Mouse (Mus musculus) neural tube, embryonic 12.5 days (tissue): ENCODE measurements around the gene B4galt5. TPM values are rescaled to one million over a fixed set of nuclear protein-coding genes. Genes with fewer than 3 reads are reported as not detected.

Experiments used
- ATAC-seq: fragments of 200-750 bp; cut with Nextera tagmentation; 2 replicates; pipeline ENCODE4 v1.8.0; 2017; ENCODE audit warnings: low read depth, mild to moderate bottlenecking, moderate TSS enrichment, moderate library complexity; ENCODE audit not compliant: low FRiP score
- H3K27ac ChIP-seq: fragments of 300-500 bp; sonication (generic); 2 replicates; pipeline ENCODE4 v1.5.1; 2016
- H3K27me3 ChIP-seq: fragments of 300-500 bp; sonication (generic); replicated peaks from 2 replicates; pipeline ENCODE4 v1.6.1; 2016; ENCODE audit warnings: mild to moderate bottlenecking
- H3K36me3 ChIP-seq: fragments of 300-500 bp; sonication (generic); 2 replicates; pipeline ENCODE4 v1.6.1; 2016; ENCODE audit warnings: mild to moderate bottlenecking
- H3K4me1 ChIP-seq: fragments of 300-500 bp; sonication (generic); 2 replicates; pipeline ENCODE4 v1.6.1; 2016
- H3K4me2 ChIP-seq: fragments of 300-500 bp; sonication (generic); replicated peaks from 2 replicates; pipeline ENCODE4 v1.6.1; 2016; ENCODE audit warnings: mild to moderate bottlenecking
- H3K4me3 ChIP-seq: fragments of 300-500 bp; sonication (generic); 2 replicates; pipeline ENCODE4 v1.5.1; 2016
- H3K9ac ChIP-seq: fragments of 300-500 bp; sonication (generic); 2 replicates; pipeline ENCODE4 v1.6.1; 2016; ENCODE audit warnings: mild to moderate bottlenecking
- H3K9me3 ChIP-seq: fragments of 300-500 bp; sonication (generic); 2 replicates; pipeline ENCODE4 v1.6.1; 2016; ENCODE audit warnings: mild to moderate bottlenecking
- WGBS: fragments of 180-500 bp; shearing (Covaris S2); methylation state at CpG from one replicate; pipeline ENCODE4 v1.1.7; 2016; 5-methylcytosine and 5-hydroxymethylcytosine counted together
- polyA plus RNA-seq: library from polyadenylated mRNA; unstranded; fragments of >200 nt; fragmentation: Nextera tagmentation; extraction: Ambion mirVana; gene quantifications from 2 replicates; pipeline ENCODE4 v1.2.1, GENCODE M21; 2016

Gene B4galt5
- polyA plus RNA-seq, 1 experiment from 2014 or later = 24.4 TPM

DNA sequence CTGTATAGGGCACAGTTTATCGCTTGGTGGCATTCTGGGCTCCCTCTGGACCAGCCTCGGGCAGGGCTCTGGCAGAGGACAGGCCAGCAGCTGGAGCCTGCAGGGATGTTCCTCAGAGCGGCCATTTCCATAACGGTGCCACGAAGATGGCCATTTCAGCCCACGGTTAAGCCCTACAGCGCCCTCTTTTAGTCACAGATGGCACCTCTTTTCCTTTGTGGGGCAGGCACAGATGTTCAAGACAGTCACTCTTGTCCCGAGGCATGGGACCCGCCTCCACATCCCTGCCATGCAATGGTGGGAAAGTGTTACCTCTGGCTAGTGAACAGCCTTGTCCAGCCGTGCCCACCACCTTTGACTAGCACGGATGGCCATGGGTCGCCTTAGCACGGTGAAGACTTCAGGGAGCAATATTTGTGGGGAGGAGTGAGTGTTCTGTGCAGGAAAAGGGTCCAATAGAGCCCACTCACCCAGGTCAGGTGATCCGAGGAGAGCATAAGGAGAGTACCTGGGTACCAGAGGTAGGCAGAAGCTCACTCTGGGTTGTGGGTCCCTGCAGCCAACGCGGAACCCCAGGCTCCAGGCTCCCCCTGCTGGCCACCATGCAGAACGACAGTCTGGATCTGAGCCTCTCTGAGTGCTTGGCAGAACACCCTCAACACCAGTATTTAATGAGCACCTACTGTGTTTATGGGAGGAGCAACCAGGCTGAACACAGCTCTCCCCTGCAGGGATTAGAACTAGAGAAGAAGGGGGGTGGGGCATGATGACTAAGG, 70.0 kb downstream of the B4galt5 start:
- H3K27me3 ChIP-seq = no peaks in the 10 kb centered on the region
- no peak overlapping the region for H3K27ac ChIP-seq
- no peaks in the 10 kb centered on the region for H3K4me1 ChIP-seq
- 60% methylated on average over 17 of the region's 17 CpGs for WGBS
- H3K36me3 ChIP-seq = no peaks in the 10 kb centered on the region
- H3K4me3 ChIP-seq = no peak overlapping the region
- no peak overlapping the region for H3K4me2 ChIP-seq
- no peak overlapping the region for H3K9ac ChIP-seq
- H3K9me3 ChIP-seq = no peaks in the 10 kb centered on the region
- no peak for ATAC-seq

DNA sequence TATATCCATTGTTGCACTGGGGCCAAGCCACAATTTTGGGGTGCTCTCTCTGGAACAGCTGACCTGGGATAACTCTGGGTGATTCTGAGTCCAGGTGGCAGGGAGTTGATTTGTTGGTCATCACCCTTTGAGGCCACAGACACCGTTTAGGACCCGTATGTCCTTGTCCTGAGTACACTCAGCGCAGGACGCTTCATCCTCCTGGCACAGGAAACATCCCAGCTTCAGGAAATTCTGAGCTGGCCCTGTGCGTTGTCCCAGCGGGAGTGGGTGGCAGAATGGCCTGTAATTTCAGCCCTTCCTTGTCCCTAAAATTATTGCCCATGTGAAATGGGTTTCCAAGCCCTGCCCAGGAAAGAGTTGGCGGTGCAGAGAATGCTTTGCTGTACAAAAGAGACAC, 71.0 kb downstream of the B4galt5 start:
- no peak overlapping the region for H3K4me3 ChIP-seq
- ATAC-seq = no peak
- no peak overlapping the region for H3K9ac ChIP-seq
- H3K4me2 ChIP-seq = no peak overlapping the region
- no peaks in the 10 kb centered on the region for H3K27me3 ChIP-seq
- WGBS = 84% methylated on average over 7 of the region's 7 CpGs
- no peak overlapping the region for H3K27ac ChIP-seq
- H3K9me3 ChIP-seq = no peaks in the 10 kb centered on the region
- H3K36me3 ChIP-seq = no peaks in the 10 kb centered on the region
- H3K4me1 ChIP-seq = no peaks in the 10 kb centered on the region

DNA sequence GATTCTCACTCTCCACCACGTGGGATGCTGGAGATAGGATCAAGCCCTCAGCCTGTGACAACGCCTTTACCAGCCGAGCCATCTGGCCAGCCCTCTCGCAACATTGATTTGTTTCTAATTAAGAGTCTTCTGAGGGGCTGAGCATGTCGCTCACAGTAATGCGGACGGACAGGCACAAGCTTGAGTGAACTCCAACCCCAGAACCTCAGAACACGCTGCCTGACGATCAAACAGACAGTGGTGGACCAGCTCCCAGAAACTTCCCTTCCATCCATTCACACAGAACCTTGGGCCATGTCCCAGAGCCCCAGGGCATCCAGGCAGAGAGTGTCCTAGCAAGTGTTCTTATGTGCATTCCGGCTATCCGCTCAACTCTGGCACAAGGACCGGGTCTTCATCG, 72.0 kb downstream of the B4galt5 start:
- no peak for ATAC-seq
- no peak overlapping the region for H3K27ac ChIP-seq
- H3K36me3 ChIP-seq = no peaks in the 10 kb centered on the region
- no peak overlapping the region for H3K4me3 ChIP-seq
- no peaks in the 10 kb centered on the region for H3K9me3 ChIP-seq
- no peaks in the 10 kb centered on the region for H3K27me3 ChIP-seq
- WGBS = 82% methylated on average over 13 of the region's 13 CpGs
- H3K4me1 ChIP-seq = no peaks in the 10 kb centered on the region
- H3K9ac ChIP-seq = no peak overlapping the region
- H3K4me2 ChIP-seq = no peak overlapping the region

DNA sequence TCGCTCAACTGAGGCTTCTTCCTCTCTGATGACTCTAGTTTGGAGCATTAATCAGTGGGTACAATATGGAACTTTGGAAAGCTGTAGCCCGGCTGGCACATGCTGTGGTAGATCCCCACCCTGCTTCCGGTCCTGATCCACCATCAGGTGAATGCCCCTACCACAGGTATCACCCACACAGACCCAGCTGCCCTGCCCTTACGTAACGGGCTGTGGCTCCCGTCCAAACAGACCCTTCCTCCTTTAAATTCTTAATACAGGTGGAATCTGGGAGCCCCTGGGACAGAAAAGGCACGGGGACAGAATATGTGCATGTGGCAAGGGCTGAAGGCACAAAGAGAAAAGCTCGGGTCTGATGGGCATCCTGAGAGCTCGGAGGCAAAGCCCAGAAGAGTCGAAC, 73.1 kb downstream of the B4galt5 start:
- H3K9me3 ChIP-seq = no peaks in the 10 kb centered on the region
- 86% methylated on average over 10 of the region's 10 CpGs for WGBS
- no peak overlapping the region for H3K27ac ChIP-seq
- H3K27me3 ChIP-seq = no peaks in the 10 kb centered on the region
- no peak for ATAC-seq
- H3K9ac ChIP-seq = no peak overlapping the region
- no peaks in the 10 kb centered on the region for H3K36me3 ChIP-seq
- no peak overlapping the region for H3K4me2 ChIP-seq
- H3K4me1 ChIP-seq = no peaks in the 10 kb centered on the region
- H3K4me3 ChIP-seq = no peak overlapping the region

DNA sequence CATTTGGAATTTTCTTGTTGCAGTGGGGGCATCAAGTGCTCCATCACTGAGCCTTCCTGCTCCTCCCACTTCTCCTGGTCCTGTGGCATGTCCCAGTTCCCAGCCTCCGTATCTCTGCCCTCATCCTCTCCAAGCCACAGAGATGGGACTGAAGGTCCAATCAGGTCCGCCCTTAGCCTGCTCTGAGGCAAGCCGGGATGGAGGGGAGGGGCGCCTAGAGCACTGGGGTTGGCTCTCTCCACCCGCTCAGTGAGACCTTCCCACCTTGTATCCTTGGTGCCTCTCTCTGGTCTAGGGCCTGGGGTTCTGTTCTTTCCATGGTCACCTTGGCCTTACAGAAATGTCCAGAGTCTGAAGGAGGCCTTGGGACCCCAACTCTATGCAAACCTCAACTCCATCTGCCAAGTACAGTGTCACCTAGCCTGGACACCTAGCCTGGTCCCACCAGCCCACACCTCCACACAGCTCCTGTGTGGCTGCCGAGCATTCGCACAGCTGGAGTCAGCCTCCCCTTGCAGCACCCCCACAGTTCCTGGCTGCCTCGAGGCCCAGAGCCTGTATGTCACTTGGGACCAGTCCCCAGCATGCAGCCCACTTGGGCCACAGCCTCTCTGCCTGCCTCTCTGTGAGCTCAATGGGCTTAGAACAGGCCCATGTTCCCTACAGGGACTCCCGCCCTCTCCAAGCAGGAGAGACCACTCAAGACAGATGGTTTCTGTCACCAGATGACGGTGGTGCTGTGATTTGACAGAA, 74.1 kb downstream of the B4galt5 start:
- H3K36me3 ChIP-seq = no peaks in the 10 kb centered on the region
- no peaks in the 10 kb centered on the region for H3K9me3 ChIP-seq
- WGBS = 54% methylated on average over 10 of the region's 10 CpGs
- no peaks in the 10 kb centered on the region for H3K27me3 ChIP-seq
- ATAC-seq = no peak
- H3K27ac ChIP-seq = no peak overlapping the region
- no peak overlapping the region for H3K4me3 ChIP-seq
- H3K9ac ChIP-seq = no peak overlapping the region
- H3K4me2 ChIP-seq = no peak overlapping the region
- no peaks in the 10 kb centered on the region for H3K4me1 ChIP-seq

DNA sequence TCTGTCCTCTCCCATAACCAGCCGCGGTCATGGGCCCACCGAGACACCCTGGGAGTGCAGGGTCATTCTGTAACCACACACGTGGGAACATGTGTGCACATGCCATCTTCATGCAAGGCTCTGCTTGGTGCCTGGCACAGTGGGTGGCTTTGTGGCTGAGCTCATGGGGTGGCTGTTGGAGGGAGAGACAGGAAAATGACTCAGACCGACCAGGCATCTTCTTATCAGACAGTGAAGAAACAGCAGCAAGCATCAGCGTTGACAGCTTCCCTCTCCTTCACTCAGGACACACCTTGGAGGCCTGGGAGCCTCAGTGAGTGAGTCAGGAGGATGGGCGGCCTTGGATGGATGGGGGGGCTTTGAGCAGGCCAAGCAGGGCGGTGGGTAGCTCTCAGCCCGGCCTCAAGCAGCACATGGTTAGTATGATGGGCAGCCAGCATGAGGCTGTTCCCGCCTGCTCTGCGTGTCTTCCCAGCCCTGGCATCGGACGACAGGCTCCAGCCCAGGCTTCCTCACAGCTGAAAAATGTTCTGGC, 75.7 kb downstream of the B4galt5 start:
- Histone ChIP-seq H3K27me3 (no peaks in the 10 kb centered on the region), H3K4me2 (no peak overlapping the region), H3K4me3 (no peak overlapping the region), H3K9ac (no peak overlapping the region), H3K4me1 (no peaks in the 10 kb centered on the region), H3K27ac (no peak overlapping the region), H3K9me3 (no peaks in the 10 kb centered on the region), H3K36me3 (no peaks in the 10 kb centered on the region)
- 85% methylated on average over 13 of the region's 13 CpGs for WGBS
- ATAC-seq = no peak

DNA sequence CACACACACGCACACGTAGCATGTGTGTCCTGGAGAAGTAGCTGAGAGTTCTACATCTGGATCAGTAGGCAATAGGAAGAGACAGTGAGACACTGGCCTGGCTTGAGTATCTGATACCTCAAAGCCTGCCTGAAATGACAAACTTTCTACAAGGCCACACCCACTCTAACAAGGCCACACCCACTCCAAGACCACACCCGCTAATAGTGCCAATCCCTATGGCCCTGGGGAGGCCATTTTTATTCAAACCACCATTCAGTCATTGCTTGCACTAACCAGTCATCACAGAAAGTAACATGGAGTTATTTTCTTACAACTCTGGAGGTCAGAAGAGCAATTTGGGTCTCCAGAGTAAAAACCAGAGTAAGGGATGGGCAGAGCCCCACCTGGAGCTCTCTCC, 76.3 kb downstream of the B4galt5 start:
- Histone ChIP-seq H3K4me2 (no peak overlapping the region), H3K27ac (no peak overlapping the region), H3K4me1 (no peaks in the 10 kb centered on the region), H3K4me3 (no peak overlapping the region), H3K9ac (no peak overlapping the region), H3K36me3 (no peaks in the 10 kb centered on the region), H3K27me3 (no peaks in the 10 kb centered on the region), H3K9me3 (no peaks in the 10 kb centered on the region)
- WGBS = 84% methylated on average over 3 of the region's 3 CpGs
- no peak for ATAC-seq

DNA sequence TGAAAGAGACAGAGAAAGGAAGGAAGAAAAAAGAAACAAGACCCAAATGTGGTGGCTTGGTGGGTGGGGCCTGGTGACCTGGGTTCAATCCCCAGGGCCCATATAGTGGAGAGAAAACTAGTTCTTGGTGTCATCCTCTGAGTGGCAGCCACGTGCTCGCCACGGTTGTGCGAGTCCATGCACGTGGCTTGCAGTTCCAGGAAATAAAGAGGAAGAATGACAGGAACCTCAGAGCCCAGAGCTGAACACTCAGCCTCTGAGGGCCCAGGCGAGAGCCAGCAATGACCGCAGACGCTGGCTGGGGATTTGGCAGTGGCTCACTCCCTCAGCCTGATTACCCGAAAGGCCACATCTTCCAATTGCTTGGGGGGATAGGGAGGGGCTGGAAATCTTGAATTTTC, 77.9 kb downstream of the B4galt5 start:
- no peak for ATAC-seq
- Histone ChIP-seq H3K4me1 (no peaks in the 10 kb centered on the region), H3K9me3 (no peaks in the 10 kb centered on the region), H3K27ac (no peak overlapping the region), H3K36me3 (no peaks in the 10 kb centered on the region), H3K4me2 (no peak overlapping the region), H3K9ac (no peak overlapping the region), H3K4me3 (no peak overlapping the region), H3K27me3 (no peaks in the 10 kb centered on the region)
- 88% methylated on average over 9 of the region's 9 CpGs for WGBS

DNA sequence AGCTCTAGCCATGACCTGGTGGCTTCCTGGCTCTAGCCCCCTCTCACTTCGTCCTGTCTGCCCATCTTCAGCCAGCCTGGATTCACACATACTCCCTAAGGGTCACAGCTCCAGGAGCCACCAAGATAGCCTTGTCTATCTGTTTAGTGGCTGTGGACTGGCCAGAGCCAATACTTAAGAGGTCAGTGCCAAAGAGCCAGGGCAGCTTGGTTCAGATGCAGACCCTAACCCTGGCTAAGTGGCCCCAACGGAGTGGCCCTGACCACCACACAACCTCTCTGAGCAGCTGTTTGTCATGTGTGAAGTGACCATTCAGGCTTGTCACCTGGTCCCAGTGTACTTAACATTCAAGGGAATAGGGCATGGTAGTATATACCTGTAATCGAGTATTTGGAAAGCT, 78.5 kb downstream of the B4galt5 start:
- H3K27me3 ChIP-seq = no peaks in the 10 kb centered on the region
- H3K9me3 ChIP-seq = no peaks in the 10 kb centered on the region
- H3K27ac ChIP-seq = no peak overlapping the region
- no peak overlapping the region for H3K9ac ChIP-seq
- H3K4me3 ChIP-seq = no peak overlapping the region
- no peaks in the 10 kb centered on the region for H3K4me1 ChIP-seq
- no peaks in the 10 kb centered on the region for H3K36me3 ChIP-seq
- no peak overlapping the region for H3K4me2 ChIP-seq
- WGBS = 90% methylated on average over 3 of the region's 3 CpGs
- ATAC-seq = no peak

DNA sequence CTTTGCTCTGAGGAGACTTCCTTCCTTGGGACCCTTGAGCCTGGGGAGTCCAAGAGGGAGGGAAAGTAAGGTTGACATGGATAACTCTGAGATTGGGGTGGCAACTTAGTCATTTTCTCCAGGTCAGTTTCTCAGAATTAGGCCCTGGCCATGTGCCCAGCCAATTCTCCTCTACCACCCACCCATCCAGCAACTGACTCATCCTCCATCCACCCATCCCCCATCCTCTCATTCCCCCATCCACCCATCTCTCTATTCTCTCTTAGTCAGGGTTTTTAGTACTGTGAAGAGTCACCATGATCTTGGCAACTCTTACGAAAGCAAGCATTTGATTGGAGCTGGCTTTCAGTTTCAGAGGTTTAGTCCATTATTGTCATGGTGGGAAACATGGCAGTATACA, 80.3 kb downstream of the B4galt5 start:
- H3K4me1 ChIP-seq = no peaks in the 10 kb centered on the region
- no peaks in the 10 kb centered on the region for H3K27me3 ChIP-seq
- H3K9ac ChIP-seq = no peak overlapping the region
- 91% methylated on average over 1 of the region's 1 CpGs for WGBS
- no peaks in the 10 kb centered on the region for H3K9me3 ChIP-seq
- H3K4me3 ChIP-seq = no peak overlapping the region
- no peak overlapping the region for H3K27ac ChIP-seq
- no peaks in the 10 kb centered on the region for H3K36me3 ChIP-seq
- H3K4me2 ChIP-seq = no peak overlapping the region
- no peak for ATAC-seq

DNA sequence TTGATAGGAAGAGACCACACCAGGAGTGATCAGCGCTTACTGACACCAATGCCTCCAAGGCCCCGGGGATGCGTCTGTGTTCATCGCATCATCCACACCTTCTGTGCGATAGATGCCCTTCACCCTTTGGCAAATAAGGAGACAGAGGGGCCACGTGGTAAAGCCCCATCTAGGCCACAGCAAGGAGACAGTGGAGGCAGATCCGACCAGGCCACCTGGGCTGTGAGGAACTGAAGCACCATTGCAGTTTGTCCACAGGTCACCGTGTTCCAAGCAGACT, 80.6 kb downstream of the B4galt5 start:
- no peaks in the 10 kb centered on the region for H3K9me3 ChIP-seq
- H3K4me2 ChIP-seq = no peak overlapping the region
- 91% methylated on average over 8 of the region's 8 CpGs for WGBS
- no peak overlapping the region for H3K4me3 ChIP-seq
- no peaks in the 10 kb centered on the region for H3K27me3 ChIP-seq
- no peak overlapping the region for H3K27ac ChIP-seq
- H3K36me3 ChIP-seq = no peaks in the 10 kb centered on the region
- no peaks in the 10 kb centered on the region for H3K4me1 ChIP-seq
- ATAC-seq = no peak
- no peak overlapping the region for H3K9ac ChIP-seq

DNA sequence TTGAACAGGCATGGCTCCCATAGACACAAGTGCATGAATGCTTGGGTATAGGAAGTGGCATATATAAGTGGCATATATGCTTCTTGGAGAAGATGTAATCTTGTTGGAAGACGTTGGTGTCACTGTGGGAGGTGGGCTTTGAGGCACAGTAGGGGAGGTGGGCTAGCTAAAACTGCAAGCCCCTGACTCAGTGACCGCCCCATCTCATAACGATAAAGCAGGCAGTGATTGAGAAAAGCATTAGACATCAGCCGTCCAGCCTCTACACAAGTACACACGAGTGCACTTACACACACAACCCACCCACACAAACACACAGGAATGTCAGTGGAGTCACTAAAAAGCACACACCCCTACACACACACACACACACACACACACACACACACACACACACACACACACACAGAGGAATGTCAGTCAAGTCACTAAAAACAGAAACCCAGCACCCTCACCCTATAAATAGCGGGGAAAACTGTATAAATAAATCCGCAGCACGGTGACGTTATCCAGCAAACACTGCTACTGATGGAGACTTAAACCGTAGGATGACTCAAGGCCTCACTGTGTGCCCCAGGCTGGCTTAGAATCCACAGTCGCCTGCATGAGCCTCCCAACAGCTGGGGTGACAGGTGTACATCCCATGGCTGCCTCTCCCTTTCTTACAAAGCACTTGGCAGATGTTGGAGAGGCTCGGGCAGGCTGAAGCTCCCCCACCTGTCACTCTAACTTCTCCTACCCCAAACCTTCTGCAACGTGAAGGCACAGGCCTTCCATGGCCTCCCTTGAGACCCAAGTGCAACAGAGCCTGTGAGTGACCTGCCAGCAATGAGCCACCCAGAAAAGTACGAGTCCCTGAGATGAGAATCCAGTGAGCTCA, 81.2 kb downstream of the B4galt5 start:
- Histone ChIP-seq H3K4me2 (no peak overlapping the region), H3K27ac (no peak overlapping the region), H3K9ac (no peak overlapping the region), H3K9me3 (no peaks in the 10 kb centered on the region), H3K4me1 (no peaks in the 10 kb centered on the region), H3K4me3 (no peak overlapping the region), H3K36me3 (no peaks in the 10 kb centered on the region), H3K27me3 (no peaks in the 10 kb centered on the region)
- WGBS = 89% methylated on average over 14 of the region's 14 CpGs
- ATAC-seq = no peak
